Mouse (Mus musculus): ENCODE measurements around the gene Eapp.
"Not testable (repeated sequence)": the region's sequence is repeated elsewhere in the genome, so short reads cannot be mapped to it uniquely, and the experiment has no call there.

GRCm38 (mm10) chr12:54710494-54710879 lies 14.8 kb upstream of the Eapp start:
- TF ChIP-seq GATA1 (IDR thresholded peaks at IDR 0.05; ENCODE audit: borderline replicate concordance, low read length); FLI1 (IDR thresholded peaks at IDR 0.05; ENCODE audit: low read length): not testable (repeated sequence)
